Mouse (Mus musculus) bone marrow macrophage, adult 2 months (primary cell): ENCODE measurements around the gene Pcca. TPM values are rescaled to one million over a fixed set of nuclear protein-coding genes. Genes with fewer than 3 reads are reported as not detected.
"Not testable (repeated sequence)": the region's sequence is repeated elsewhere in the genome, so short reads cannot be mapped to it uniquely, and the experiment has no call there.

Source experiments
- H3K27ac ChIP-seq: 2 replicates; pipeline ENCODE4 v1.5.1; 2012; ENCODE audit warnings: low read depth, low read length; ENCODE audit not compliant: insufficient read depth
- H3K4me1 ChIP-seq: 2 replicates; pipeline ENCODE4 v1.6.1; 2012; ENCODE audit warnings: low read length; ENCODE audit not compliant: control insufficient read depth, insufficient read depth
- H3K4me3 ChIP-seq: 2 replicates; pipeline ENCODE4 v1.5.1; 2012; ENCODE audit warnings: mild to moderate bottlenecking, low read length, moderate library complexity; ENCODE audit not compliant: insufficient read depth
- CTCF ChIP-seq: IDR thresholded peaks from 2 replicates; pipeline ENCODE4 v1.5.1; 2012; ENCODE audit warnings: low read depth, mild to moderate bottlenecking, low read length, moderate library complexity
- POLR2A ChIP-seq: IDR thresholded peaks from 2 replicates; pipeline ENCODE4 v1.6.1; 2012; ENCODE audit warnings: mild to moderate bottlenecking, low read depth, low read length, borderline replicate concordance
- polyA plus RNA-seq: library from polyadenylated mRNA; stranded (reverse); fragments of >200 nt; gene quantifications from 2 replicates; pipeline ENCODE4 v1.2.4, GENCODE M21; 2012; ENCODE audit not compliant: missing spikeins, insufficient read depth, insufficient read length

Gene Pcca
- polyA plus RNA-seq, 1 experiment, result 26.3 TPM

DNA sequence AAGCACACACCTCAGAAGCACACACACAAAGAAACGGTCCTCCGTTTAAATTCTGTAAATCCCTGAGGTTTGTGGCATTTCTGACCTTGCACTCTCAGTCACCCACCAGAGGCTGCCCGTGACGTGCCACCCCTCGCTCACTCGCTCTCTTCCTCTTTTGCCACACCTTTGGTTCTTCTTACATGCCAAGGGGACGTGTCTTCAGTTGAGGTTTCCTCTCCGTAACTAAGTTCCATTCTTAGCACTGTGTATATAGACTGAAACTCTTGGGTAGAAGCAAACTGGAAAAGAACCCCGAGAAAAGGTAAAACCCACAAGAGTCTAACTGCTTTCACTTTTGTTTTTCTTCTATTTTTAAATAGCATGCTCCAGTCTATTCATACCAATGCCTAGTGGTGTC is 23.2 kb downstream of the Pcca start:
- Histone ChIP-seq H3K4me1 (peaks cover 3% of the 10 kb centered on the region; the same call in 1 of the 2 replicates), H3K27ac (no peak overlapping the region), H3K4me3 (peak overlapping the region; percentile 38)
- no peak for TF ChIP-seq CTCF

DNA sequence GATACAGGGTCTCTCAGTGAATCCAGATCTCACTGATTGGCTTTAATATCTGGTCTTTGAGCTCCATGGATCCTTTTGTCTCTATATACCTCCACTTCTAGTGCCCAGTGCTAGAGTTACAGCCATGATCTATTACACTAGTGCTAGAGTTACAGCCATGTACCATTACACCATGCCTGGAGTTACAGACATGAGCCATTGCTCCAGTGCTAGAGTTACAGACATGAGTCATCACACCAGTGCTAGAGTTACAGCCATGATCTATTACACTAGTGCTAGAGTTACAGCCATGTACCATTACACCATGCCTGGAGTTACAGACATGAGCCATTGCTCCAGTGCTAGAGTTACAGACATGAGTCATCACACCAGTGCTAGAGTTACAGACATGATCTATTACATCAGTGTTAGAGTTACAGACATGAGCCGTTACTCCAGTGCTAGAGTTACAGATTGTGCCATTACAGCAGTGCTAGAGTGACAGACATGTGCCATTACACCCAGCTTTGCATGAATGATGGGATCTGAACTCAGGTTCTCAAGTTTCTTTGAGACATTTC is 26.8 kb downstream of the Pcca start:
- not testable (repeated sequence) for H3K27ac ChIP-seq, H3K4me1 ChIP-seq, H3K4me3 ChIP-seq

DNA sequence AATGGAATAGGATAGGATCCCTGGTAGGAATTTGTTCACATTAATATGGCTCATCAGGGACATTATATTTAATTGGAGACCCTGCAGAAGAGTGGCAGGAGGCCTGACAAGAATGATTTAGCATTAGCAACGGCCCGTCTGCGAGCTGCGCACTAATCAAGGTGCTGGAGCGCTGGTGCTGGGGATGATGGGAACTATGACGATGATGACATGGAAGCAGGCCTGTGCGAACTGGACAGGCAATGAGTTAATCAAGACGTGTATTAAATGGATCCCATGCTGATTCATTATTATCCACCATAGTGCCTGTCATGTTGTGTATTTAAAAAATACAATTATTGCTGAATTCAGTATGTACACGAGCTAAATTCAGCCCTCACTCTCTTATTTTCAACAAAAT is 36.7 kb downstream of the Pcca start:
- TF ChIP-seq CTCF, result no peak
- no peak for TF ChIP-seq POLR2A
- no peaks in the 10 kb centered on the region; the same call in 1 of the 2 replicates for H3K4me1 ChIP-seq
- H3K27ac ChIP-seq, result no peak overlapping the region
- no peak overlapping the region for H3K4me3 ChIP-seq

DNA sequence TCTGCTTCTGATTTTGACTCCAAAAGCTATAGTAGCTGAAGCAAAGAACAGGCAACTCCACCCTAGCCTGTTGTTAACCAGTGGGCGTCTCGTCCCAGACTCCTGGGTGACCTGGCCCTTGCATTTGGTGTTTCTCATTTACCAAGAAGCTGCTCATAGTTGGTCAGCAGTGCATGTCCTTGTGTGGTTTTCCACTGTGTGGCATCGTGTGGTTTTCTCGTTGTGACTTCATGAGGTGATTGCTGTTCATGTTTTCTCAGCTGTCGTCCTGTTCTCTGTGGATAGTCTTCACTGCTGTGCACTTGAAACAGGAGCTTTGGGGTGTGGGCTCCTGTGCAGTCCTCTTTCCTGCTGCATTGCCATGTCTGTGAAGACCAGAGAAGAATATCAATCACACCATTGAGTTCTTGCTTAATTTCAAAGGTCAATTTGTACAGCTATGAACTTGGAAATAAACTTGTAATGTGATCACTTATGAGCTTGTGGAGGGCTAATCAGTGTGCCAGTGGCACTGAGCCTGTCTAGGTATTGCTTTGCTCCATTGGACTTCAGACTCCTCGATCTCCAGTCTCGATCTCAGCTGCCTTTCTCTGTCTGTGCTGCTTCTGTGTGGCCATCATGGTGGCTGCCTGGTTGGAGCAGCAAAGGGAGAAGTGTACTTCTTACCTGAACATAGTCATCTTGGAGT is 40.1 kb downstream of the Pcca start:
- H3K27ac ChIP-seq, result no peak overlapping the region
- TF ChIP-seq CTCF (no peak), POLR2A (no peak)
- no peak overlapping the region for H3K4me3 ChIP-seq
- no peaks in the 10 kb centered on the region; the same call in 1 of the 2 replicates for H3K4me1 ChIP-seq

DNA sequence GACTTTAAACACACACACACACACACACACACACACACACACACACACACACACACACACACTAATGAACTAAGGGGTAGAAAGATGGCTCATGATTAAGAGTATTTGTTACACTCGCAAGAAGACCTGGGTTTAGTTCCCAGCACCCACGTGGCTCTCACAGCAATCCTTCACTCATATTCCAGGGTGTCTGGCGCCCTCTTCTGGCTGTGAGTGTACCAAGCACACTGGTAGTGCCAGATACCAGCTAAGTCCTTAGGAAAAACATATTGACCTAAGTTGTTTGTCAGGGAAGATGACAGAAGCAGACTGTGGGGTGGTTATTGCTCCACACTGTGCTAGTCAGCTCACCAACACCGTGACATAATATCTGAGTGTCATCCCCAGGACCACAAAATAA is 43.7 kb downstream of the Pcca start:
- no peak overlapping the region for H3K4me3 ChIP-seq
- no peaks in the 10 kb centered on the region; the same call in 1 of the 2 replicates for H3K4me1 ChIP-seq
- no peak for TF ChIP-seq CTCF
- no peak for TF ChIP-seq POLR2A
- no peak overlapping the region for H3K27ac ChIP-seq

DNA sequence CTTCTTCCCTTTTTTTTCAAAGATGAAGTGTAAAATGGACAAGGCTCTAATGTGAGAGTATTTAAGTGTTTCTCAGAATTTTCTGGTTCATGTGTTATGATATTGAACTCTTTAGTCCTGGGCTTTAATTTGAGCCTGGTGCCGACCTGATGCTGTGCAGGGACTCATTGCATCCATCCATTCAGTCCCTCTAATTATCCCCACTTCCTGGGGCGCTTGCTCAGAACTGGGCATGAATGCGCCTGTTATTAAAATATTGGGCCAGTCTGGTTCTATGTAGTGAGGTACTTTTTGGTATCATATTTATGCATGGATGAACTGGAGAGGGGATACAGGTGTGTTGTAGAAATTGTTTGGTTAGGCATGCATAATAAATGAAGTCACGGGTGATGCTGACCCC is 47.9 kb downstream of the Pcca start:
- H3K4me3 ChIP-seq, result no peak overlapping the region
- no peak overlapping the region for H3K27ac ChIP-seq
- H3K4me1 ChIP-seq, result no peaks in the 10 kb centered on the region; the same call in 1 of the 2 replicates
- no peak for TF ChIP-seq CTCF
- TF ChIP-seq POLR2A, result no peak

DNA sequence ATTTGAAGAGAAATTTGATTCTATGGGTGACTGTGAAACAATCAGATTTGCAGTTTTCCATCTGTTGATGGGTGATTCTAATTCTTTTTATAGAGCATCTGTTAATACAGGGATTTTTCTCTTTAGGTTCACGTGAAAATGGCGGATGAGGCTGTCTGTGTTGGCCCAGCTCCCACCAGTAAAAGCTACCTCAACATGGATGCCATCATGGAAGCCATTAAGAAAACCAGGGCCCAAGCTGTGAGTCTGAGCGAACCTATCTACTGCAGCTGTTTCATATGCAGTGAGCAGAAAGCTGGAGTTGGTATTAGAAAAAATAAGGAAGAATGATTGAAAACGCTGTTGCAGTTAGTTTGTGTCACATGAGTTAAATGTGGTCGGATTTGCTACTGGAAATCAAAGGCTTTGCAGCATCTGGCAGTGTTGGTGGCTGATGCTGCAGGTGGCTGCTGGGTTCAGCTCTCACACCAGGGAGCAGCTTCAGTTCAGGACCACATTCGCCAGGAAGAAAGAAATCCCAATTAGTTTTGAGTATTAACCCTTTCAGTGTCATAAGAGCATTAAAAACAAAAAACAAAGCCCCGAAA is 48.5 kb downstream of the Pcca start:
- H3K4me3 ChIP-seq, result no peak overlapping the region
- no peak for TF ChIP-seq POLR2A
- no peak for TF ChIP-seq CTCF
- no peak overlapping the region for H3K27ac ChIP-seq
- H3K4me1 ChIP-seq, result no peaks in the 10 kb centered on the region; the same call in 1 of the 2 replicates

DNA sequence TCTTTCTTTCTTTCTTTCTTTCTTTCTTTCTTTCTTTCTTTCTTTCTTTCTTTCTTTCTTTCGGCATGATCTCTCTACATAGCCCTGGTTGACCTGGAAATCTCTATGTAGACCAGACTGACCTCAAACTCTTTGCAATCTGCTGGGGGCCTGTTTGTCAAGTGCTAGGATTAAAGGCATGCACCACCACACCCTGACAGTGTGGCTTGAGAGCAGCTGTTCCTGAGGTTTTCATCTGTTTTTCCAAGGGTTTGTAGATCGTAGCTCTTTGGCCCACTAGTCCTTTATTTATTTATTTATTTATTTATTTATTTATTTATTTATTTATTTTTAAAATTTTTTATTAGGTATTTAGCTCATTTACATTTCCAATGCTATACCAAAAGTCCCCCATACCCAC is 50.0 kb downstream of the Pcca start:
- H3K4me3 ChIP-seq, H3K27ac ChIP-seq: not testable (repeated sequence)

DNA sequence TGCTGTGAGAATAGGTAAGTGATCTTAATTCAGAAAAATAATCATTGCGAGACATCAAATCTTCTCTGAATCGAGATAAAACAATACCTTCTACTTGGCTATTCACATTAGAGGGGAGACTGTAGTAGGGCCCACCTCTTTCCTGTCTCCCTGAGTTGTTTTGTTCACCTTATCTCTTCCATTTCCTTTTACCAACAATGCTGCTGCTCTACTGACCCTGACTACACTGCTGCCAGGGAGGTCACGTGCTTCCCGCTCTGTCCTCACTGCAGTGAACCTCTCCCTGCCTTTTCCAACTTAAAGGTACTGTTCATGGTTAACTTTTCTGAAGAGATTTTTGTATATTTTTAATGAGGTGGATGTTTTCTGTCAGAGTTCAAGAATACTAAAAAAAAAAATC is 52.8 kb downstream of the Pcca start:
- no peak overlapping the region for H3K27ac ChIP-seq
- no peak for TF ChIP-seq POLR2A
- TF ChIP-seq CTCF, result no peak
- no peak overlapping the region for H3K4me3 ChIP-seq
- no peaks in the 10 kb centered on the region; the same call in 1 of the 2 replicates for H3K4me1 ChIP-seq

More for the DNA sequence above, 50.0 kb downstream of the Pcca start:
- not testable (repeated sequence) for H3K4me1 ChIP-seq

DNA sequence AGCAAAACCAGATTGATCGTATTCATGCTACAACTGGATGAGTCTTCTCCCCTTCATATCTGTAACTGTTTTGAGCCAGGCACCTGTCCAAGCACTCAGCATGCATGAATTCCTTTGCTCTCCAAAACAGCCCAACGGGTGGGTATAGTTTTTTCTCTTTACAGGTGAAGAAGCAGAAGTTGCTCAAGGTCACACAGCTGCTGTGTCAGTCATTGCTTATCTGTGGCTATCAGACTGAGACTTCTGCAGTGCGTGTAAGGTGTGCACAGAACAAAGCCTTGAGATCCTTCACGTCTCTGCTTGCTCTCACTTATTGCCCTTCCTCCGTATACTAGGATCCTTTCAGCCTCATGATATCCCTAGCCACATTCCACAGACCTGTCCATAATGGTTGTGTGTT is 63.4 kb downstream of the Pcca start:
- Histone ChIP-seq H3K4me1 (no peaks in the 10 kb centered on the region), H3K4me3 (no peak overlapping the region), H3K27ac (no peak overlapping the region)
- TF ChIP-seq CTCF (no peak), POLR2A (no peak)

DNA sequence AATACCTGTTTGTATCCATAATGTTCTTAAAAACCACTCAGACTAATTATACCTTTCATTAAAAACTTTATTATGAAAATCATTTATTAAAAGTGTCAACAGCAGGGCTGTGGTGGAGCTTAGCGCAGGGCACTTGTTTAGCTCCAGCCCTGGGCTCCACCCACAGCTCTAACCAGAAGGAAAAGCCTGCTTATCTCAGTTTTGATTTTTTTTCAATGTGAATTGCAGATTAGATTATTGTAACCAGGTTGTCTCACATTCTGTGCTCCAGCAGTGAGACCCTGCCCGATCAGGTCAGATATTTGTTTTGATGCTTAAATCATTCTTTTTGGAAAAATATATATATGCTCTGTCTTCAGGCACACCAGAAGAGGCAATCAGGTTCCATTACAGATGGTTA is 64.7 kb downstream of the Pcca start:
- no peak overlapping the region for H3K27ac ChIP-seq
- no peak for TF ChIP-seq CTCF
- no peak for TF ChIP-seq POLR2A
- no peak overlapping the region for H3K4me3 ChIP-seq
- H3K4me1 ChIP-seq, result peaks cover 7% of the 10 kb centered on the region
